Mouse (Mus musculus) neural tube, embryonic 11.5 days (tissue): ENCODE results near the gene Zdhhc13. TPM values are rescaled to one million over a fixed set of nuclear protein-coding genes. Genes with fewer than 3 reads are reported as not detected.

ENCODE experiments used
- ATAC-seq: fragments of 200-750 bp; cut with Nextera tagmentation; 2 replicates; pipeline ENCODE4 v1.8.0; 2017; ENCODE audit warnings: moderate number of reproducible peaks, mild to moderate bottlenecking, moderate TSS enrichment, moderate library complexity; ENCODE audit not compliant: insufficient read depth, low FRiP score, low TSS enrichment
- DNase-seq: peaks from one replicate; pipeline ENCODE4 v3.0.0-alpha.2; 2015; ENCODE audit warnings: low spot score
- H3K27ac ChIP-seq: fragments of 300-500 bp; sonication (generic); 2 replicates; pipeline ENCODE4 v1.5.1; 2014; ENCODE audit warnings: low read depth, mild to moderate bottlenecking, low read length
- H3K27me3 ChIP-seq: fragments of 300-500 bp; sonication (generic); 2 replicates; pipeline ENCODE4 v1.6.1; 2014; ENCODE audit warnings: mild to moderate bottlenecking, low read length, mixed read lengths; ENCODE audit not compliant: control insufficient read depth, insufficient read depth
- H3K36me3 ChIP-seq: fragments of 300-500 bp; sonication (generic); 2 replicates; pipeline ENCODE4 v1.6.1; 2014; ENCODE audit warnings: mild to moderate bottlenecking, low read length, moderate library complexity, mixed read lengths; ENCODE audit not compliant: control insufficient read depth, insufficient read depth
- H3K4me1 ChIP-seq: fragments of 300-500 bp; sonication (generic); 2 replicates; pipeline ENCODE4 v1.6.1; 2014; ENCODE audit warnings: low read length, mixed read lengths; ENCODE audit not compliant: control insufficient read depth, insufficient read depth
- H3K4me2 ChIP-seq: fragments of 300-500 bp; sonication (generic); 2 replicates; pipeline ENCODE4 v1.6.1; 2014; ENCODE audit warnings: low read depth, mild to moderate bottlenecking, moderate library complexity
- H3K4me3 ChIP-seq: fragments of 300-500 bp; sonication (generic); 2 replicates; pipeline ENCODE4 v1.5.1; 2014; ENCODE audit warnings: low read depth, low read length
- H3K9ac ChIP-seq: fragments of 300-500 bp; sonication (generic); 2 replicates; pipeline ENCODE4 v1.6.1; 2014; ENCODE audit warnings: mild to moderate bottlenecking, low read length
- H3K9me3 ChIP-seq: fragments of 300-500 bp; sonication (generic); 2 replicates; pipeline ENCODE4 v1.6.1; 2016; ENCODE audit warnings: low read length; ENCODE audit not compliant: control insufficient read depth
- WGBS: fragments of 180-500 bp; shearing (Covaris S2); extraction: QIAGEN DNeasy Blood & Tissue Kit; methylation state at CpG from one replicate; pipeline ENCODE4 v1.1.7; 2014; 5-methylcytosine and 5-hydroxymethylcytosine counted together
- polyA plus RNA-seq: library from polyadenylated mRNA; unstranded; fragments of >200 nt; fragmentation: Nextera tagmentation; extraction: Ambion mirVana; gene quantifications from 2 replicates; pipeline ENCODE4 v1.2.1, GENCODE M21; 2014

The Zdhhc13 gene
- polyA plus RNA-seq, 1 experiment from 2014 or later = 39.0 TPM

GRCm38 (mm10) chr7:48829177-48829910 is 40.5 kb downstream of the Zdhhc13 start:
- Histone ChIP-seq H3K9me3 (no peaks in the 10 kb centered on the region), H3K27me3 (peaks cover 38% of the 10 kb centered on the region), H3K4me2 (no peak overlapping the region), H3K9ac (no peak overlapping the region), H3K4me3 (no peak overlapping the region), H3K36me3 (no peaks in the 10 kb centered on the region; the same call in 1 of the 2 replicates), H3K4me1 (no peaks in the 10 kb centered on the region), H3K27ac (no peak overlapping the region)
- no peak for ATAC-seq
- 85% methylated on average over 5 of the region's 5 CpGs for WGBS
- DNase-seq = no peak

DNA sequence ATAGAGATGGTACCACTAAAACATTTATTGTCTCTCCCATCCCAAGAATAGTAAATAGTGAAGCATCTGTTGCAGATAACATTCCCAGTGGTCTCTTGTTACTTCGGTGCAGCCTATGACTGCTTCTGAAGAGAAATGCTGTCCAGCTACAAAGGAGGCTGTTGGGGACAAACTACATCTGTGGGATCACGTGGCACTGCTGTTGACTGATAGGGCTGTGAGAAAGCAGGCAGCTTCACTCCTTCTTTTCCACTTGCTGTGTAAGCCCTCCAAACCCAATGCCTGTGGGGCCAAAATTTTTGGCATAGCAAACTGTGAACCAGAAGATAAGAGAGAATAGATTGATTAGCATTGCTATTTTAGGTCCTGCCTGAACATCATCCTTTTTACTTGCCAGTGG is 41.6 kb downstream of the Zdhhc13 start:
- Histone ChIP-seq H3K4me3 (no peak overlapping the region), H3K4me1 (peaks cover 8% of the 10 kb centered on the region), H3K36me3 (no peaks in the 10 kb centered on the region; the same call in 1 of the 2 replicates), H3K4me2 (no peak overlapping the region), H3K9ac (no peak overlapping the region), H3K9me3 (no peaks in the 10 kb centered on the region), H3K27ac (no peak overlapping the region), H3K27me3 (peaks cover 39% of the 10 kb centered on the region)
- ATAC-seq (no peak), DNase-seq (no peak)
- 54% methylated on average over 2 of the region's 2 CpGs for WGBS

- Histone ChIP-seq H3K4me1 (peaks cover 10% of the 10 kb centered on the region), H3K9ac (no peak overlapping the region), H3K4me3 (no peak overlapping the region), H3K4me2 (no peak overlapping the region), H3K36me3 (no peaks in the 10 kb centered on the region), H3K9me3 (no peaks in the 10 kb centered on the region), H3K27ac (no peak overlapping the region), H3K27me3 (peaks cover 56% of the 10 kb centered on the region)
- no peak for DNase-seq
- no peak for ATAC-seq
- WGBS = 94% methylated on average over 1 of the region's 1 CpGs
Measured at GRCm38 (mm10) chr7:48832735-48833134, 43.9 kb downstream of the Zdhhc13 start.

DNA sequence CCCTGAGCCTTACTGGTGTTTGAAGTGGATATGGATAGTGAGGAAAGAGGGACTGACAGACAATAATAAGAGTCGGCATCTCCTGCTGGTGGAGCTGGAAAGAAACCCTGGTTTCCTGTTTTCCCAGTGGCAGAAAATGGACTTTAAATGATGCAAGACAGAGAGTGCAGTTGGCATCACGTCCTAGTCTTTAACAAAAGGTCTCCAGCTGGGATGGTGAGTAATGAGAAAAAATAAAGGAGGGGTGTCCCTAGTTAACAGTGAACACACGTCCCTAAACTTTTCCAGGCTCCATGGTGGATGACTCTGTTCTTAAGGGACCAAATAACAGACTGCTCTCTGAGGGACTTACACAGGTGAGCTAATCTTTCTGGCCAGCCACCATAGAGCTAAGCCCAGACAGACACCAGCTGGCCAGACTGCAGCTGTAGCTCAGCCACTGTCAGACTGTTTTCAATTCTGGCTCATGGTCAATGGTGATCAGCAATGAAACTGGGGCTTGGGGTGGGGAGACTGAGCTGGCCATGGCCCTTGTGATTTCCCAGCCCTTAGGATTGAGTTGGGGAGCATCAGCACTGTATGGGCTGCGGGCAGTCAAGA is 45.7 kb downstream of the Zdhhc13 start:
- no peak overlapping the region for H3K27ac ChIP-seq
- no peaks in the 10 kb centered on the region for H3K9me3 ChIP-seq
- no peak overlapping the region for H3K4me3 ChIP-seq
- H3K36me3 ChIP-seq = no peaks in the 10 kb centered on the region
- no peak overlapping the region for H3K9ac ChIP-seq
- ATAC-seq (peak; percentile 54), DNase-seq (peak; percentile 18)
- no peak overlapping the region for H3K4me2 ChIP-seq
- peaks cover 10% of the 10 kb centered on the region for H3K4me1 ChIP-seq
- peaks cover 68% of the 10 kb centered on the region for H3K27me3 ChIP-seq
- WGBS = 42% methylated on average over 4 of the region's 4 CpGs

GRCm38 (mm10) chr7:48834989-48835626 is 46.3 kb downstream of the Zdhhc13 start:
- Histone ChIP-seq H3K4me3 (no peak overlapping the region), H3K36me3 (no peaks in the 10 kb centered on the region), H3K9me3 (no peaks in the 10 kb centered on the region), H3K4me2 (no peak overlapping the region), H3K9ac (no peak overlapping the region), H3K27ac (no peak overlapping the region), H3K27me3 (peaks cover 72% of the 10 kb centered on the region), H3K4me1 (peaks cover 10% of the 10 kb centered on the region)
- ATAC-seq = peak; percentile 74
- DNase-seq = peak; percentile 25
- 44% methylated on average over 12 of the region's 12 CpGs for WGBS

DNA sequence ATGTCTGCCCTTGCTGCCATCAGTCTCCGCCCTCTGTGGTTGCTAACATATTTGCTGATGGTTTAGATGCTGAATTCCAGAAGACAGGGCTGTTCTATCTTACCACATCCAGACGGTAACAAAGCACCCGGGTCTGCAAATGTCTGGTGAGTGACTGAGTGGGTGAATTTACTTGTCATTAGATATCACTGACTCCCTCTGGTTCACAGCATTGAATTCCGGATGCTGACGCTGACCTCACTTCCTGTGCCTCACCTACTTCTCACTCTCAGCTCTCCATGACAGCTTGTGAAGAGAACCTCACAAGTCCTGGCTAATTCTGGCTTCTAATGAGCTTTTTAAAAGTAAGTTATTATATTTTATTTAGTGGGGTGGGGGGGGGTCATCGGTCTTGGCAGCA is 48.1 kb downstream of the Zdhhc13 start:
- no peak overlapping the region for H3K27ac ChIP-seq
- no peak overlapping the region for H3K9ac ChIP-seq
- no peaks in the 10 kb centered on the region for H3K9me3 ChIP-seq
- peaks cover 69% of the 10 kb centered on the region for H3K27me3 ChIP-seq
- ATAC-seq (no peak), DNase-seq (no peak)
- no peak overlapping the region for H3K4me3 ChIP-seq
- no peak overlapping the region for H3K4me2 ChIP-seq
- H3K36me3 ChIP-seq = no peaks in the 10 kb centered on the region
- H3K4me1 ChIP-seq = peaks cover 10% of the 10 kb centered on the region
- 77% methylated on average over 6 of the region's 6 CpGs for WGBS

GRCm38 (mm10) chr7:48838434-48838833 is 49.6 kb downstream of the Zdhhc13 start:
- H3K36me3 ChIP-seq = no peaks in the 10 kb centered on the region
- H3K9ac ChIP-seq = no peak overlapping the region
- H3K4me1 ChIP-seq = peaks cover 10% of the 10 kb centered on the region
- H3K4me2 ChIP-seq = no peak overlapping the region
- H3K27me3 ChIP-seq = peaks cover 60% of the 10 kb centered on the region
- no peaks in the 10 kb centered on the region for H3K9me3 ChIP-seq
- DNase-seq (no peak), ATAC-seq (no peak)
- WGBS = 42% methylated on average over 2 of the region's 2 CpGs
- no peak overlapping the region for H3K27ac ChIP-seq
- H3K4me3 ChIP-seq = no peak overlapping the region

DNA sequence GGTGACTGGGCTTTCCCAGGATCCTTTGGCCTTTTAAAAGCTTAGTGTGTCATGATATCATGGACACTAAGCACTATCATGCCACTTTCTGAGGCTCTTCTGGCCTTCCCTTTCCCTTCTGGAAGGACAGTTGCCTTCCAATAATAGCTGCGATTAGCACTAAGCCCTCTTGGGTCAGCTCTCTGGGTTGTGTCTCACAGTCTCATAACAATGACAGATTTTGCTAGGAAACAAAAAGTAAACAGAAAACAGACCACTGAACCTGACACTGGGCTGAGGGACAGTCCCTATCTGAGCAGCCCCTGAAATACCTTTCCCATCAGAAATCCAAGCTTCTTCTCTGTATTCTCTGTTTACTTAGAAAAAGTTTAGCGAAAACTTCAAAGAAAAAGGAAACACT is 51.7 kb downstream of the Zdhhc13 start:
- Histone ChIP-seq H3K4me1 (peaks cover under 1% of the 10 kb centered on the region; the same call in 1 of the 2 replicates), H3K27ac (no peak overlapping the region), H3K4me2 (no peak overlapping the region), H3K9me3 (no peaks in the 10 kb centered on the region), H3K36me3 (no peaks in the 10 kb centered on the region), H3K9ac (no peak overlapping the region), H3K27me3 (peaks cover 60% of the 10 kb centered on the region), H3K4me3 (no peak overlapping the region)
- 91% methylated on average over 2 of the region's 2 CpGs for WGBS
- no peak for DNase-seq
- no peak for ATAC-seq
